Mouse (Mus musculus) liver, embryonic 15.5 days (tissue): ENCODE measurements at regions not wholly inside any gene's neighbourhood (a gene's known extent, or its start where the extent isn't known, plus 50 kb on each side); places are given as distances from the start of the nearest gene placed in this dataset.

ENCODE experiments used
- ATAC-seq: fragments of 200-750 bp; cut with Nextera tagmentation; 2 replicates; pipeline ENCODE4 v1.8.0; 2017; ENCODE audit warnings: moderate number of reproducible peaks, mild to moderate bottlenecking, moderate library complexity; ENCODE audit not compliant: insufficient read depth
- H3K27ac ChIP-seq: fragments of 300-500 bp; sonication (generic); replicated peaks from 2 replicates; pipeline ENCODE4 v1.5.1; 2015; ENCODE audit warnings: mild to moderate bottlenecking, inconsistent platforms
- H3K27me3 ChIP-seq: fragments of 300-500 bp; sonication (generic); 2 replicates; pipeline ENCODE4 v1.6.1; 2015; ENCODE audit warnings: mild to moderate bottlenecking, inconsistent platforms
- H3K36me3 ChIP-seq: fragments of 300-500 bp; sonication (generic); replicated peaks from 2 replicates; pipeline ENCODE4 v1.6.1; 2015; ENCODE audit warnings: moderate library complexity, mild to moderate bottlenecking, inconsistent platforms
- H3K4me1 ChIP-seq: fragments of 300-500 bp; sonication (generic); replicated peaks from 2 replicates; pipeline ENCODE4 v1.6.1; 2015; ENCODE audit warnings: inconsistent platforms
- H3K4me2 ChIP-seq: fragments of 300-500 bp; sonication (generic); 2 replicates; pipeline ENCODE4 v1.6.1; 2015; ENCODE audit warnings: moderate library complexity, mild to moderate bottlenecking, inconsistent platforms
- H3K4me3 ChIP-seq: fragments of 300-500 bp; sonication (generic); replicated peaks from 2 replicates; pipeline ENCODE4 v1.5.1; 2015; ENCODE audit warnings: mild to moderate bottlenecking, inconsistent platforms
- H3K9ac ChIP-seq: fragments of 300-500 bp; sonication (generic); 2 replicates; pipeline ENCODE4 v1.6.1; 2015; ENCODE audit warnings: moderate library complexity, mild to moderate bottlenecking, inconsistent platforms
- H3K9me3 ChIP-seq: fragments of 300-500 bp; sonication (generic); replicated peaks from 2 replicates; pipeline ENCODE4 v1.6.1; 2016; ENCODE audit warnings: inconsistent platforms
- WGBS: fragments of 180-500 bp; shearing (Covaris S2); methylation state at CpG from one replicate; pipeline ENCODE4 v1.1.7; 2015; ENCODE audit warnings: mixed read lengths; ENCODE audit not compliant: insufficient replicate concordance; 5-methylcytosine and 5-hydroxymethylcytosine counted together

DNA sequence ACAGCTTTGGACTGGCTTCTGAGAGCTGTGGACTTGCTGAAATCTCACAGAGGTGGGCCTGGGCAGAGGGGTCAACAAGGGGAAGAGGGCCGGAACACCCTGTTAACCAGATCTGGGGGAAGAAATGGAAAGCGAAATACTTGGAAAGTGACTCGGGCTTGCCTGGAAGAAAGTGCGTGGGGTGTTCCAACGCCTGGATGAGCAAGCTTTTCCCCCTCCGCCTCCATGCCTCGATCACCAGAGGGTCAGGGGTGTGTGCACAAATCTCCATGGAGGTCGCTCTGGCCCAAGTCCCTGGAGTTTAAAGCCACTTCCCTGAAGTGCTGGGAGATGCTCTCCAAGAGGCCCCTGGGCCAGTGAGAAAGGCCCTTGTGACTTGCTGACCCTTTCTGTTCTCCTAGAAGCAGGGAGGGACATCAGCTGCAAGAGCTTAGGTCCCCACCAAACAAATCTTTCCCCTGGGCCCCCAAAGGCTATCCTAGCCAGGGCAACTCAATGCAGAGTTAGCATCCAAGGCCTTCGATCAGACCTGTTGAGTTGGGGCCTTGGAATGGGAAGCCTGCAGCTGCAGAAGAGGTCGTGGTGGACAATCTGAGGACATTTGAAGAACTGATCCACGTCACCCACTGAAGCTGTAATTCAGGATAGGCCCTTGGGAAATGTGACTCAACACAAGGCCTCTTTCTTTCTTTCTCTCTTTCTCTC is 139.2 kb downstream of the Fgf18 start:
- H3K4me2 ChIP-seq, result no peak overlapping the region
- H3K36me3 ChIP-seq, result no peaks in the 10 kb centered on the region
- no peaks in the 10 kb centered on the region for H3K27me3 ChIP-seq
- 64% methylated on average over 11 of the region's 11 CpGs for WGBS
- ATAC-seq, result no peak
- H3K4me1 ChIP-seq, result no peaks in the 10 kb centered on the region
- no peak overlapping the region for H3K4me3 ChIP-seq
- H3K9me3 ChIP-seq, result no peaks in the 10 kb centered on the region
- H3K9ac ChIP-seq, result no peak overlapping the region
- no peak overlapping the region for H3K27ac ChIP-seq

DNA sequence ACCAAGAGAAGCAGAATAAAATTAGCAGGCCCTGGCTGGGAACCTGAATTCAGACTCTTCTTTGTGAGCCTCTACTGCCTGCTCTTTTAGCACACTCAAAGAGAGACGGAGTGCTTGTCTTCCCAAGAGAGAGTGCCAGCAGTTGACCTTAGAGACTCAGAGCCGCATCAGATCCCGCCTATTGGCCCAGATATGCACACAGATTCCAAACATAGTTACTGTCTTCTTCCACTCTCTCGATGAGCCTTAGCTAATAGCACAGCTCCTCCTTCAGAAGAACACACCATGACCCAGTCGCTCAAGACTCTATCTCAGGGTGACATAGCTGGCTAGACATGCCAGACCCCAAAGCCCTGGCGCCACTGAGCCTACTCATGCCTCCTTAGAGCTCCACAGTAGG is 139.8 kb downstream of the Fgf18 start:
- Histone ChIP-seq H3K9me3 (no peaks in the 10 kb centered on the region), H3K36me3 (no peaks in the 10 kb centered on the region), H3K9ac (no peak overlapping the region), H3K4me2 (no peak overlapping the region), H3K4me3 (no peak overlapping the region), H3K4me1 (no peaks in the 10 kb centered on the region), H3K27me3 (no peaks in the 10 kb centered on the region), H3K27ac (no peak overlapping the region)
- no peak for ATAC-seq
- 68% methylated on average over 6 of the region's 6 CpGs for WGBS

DNA sequence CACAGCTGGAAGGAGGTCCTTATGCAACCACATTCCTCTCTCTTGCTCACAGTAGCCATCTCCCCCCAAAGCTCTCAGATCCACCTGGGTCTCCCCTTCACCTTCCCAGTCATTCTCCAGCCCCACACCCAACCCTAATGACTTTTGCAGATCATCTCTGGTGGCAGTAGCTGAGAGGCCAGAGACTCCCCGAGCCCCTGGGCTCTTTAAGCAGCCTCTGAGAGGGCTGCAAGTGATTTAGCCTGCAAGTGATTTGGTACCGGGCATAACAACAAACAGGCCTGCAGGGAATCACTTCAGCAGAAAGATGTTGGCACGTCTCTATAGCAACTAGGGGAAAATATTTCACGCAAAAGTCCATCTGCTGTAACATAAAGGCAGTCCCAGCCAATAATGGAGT is 142.0 kb downstream of the Fgf18 start:
- WGBS, result 50% methylated on average over 4 of the region's 4 CpGs
- H3K36me3 ChIP-seq, result no peaks in the 10 kb centered on the region
- ATAC-seq, result no peak
- H3K9me3 ChIP-seq, result no peaks in the 10 kb centered on the region
- no peaks in the 10 kb centered on the region for H3K4me1 ChIP-seq
- no peak overlapping the region for H3K27ac ChIP-seq
- no peak overlapping the region for H3K4me2 ChIP-seq
- H3K27me3 ChIP-seq, result no peaks in the 10 kb centered on the region
- no peak overlapping the region for H3K9ac ChIP-seq
- H3K4me3 ChIP-seq, result no peak overlapping the region

- Histone ChIP-seq H3K9me3 (no peaks in the 10 kb centered on the region), H3K36me3 (no peaks in the 10 kb centered on the region), H3K9ac (no peak overlapping the region), H3K4me3 (no peak overlapping the region), H3K4me1 (no peaks in the 10 kb centered on the region), H3K4me2 (no peak overlapping the region), H3K27me3 (no peaks in the 10 kb centered on the region), H3K27ac (no peak overlapping the region)
- ATAC-seq, result no peak
- WGBS, result 79% methylated on average over 11 of the region's 11 CpGs
Measured at GRCm38 (mm10) chr11:33004603-33005002, 142.6 kb downstream of the Fgf18 start.

DNA sequence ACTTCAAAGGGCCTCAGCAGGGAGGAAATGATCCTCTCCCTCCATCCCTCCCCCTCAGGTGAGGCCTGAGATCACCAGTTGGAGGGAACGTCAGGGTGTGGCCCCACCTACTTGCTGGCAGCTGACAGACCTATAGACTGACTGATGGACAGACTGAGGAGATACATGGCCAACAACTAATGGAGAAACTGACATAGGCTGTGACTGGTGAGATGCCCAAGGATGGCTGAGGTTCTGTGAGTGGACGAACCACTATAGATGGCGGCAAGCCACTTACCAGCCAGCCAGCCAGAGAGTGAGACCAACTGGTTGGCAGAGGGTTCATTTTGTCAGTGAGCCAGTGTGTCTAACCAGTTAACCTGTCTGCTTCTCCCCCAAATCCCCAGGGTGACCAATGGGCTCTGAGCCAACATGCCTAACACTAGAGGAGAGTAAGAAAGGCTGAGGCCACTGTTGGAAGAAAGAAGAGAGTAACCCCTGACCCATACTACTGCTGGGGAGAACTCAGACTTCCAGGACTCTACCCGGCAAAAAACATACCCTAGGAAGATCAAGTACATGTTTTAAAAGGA is 147.4 kb downstream of the Fgf18 start:
- no peaks in the 10 kb centered on the region for H3K9me3 ChIP-seq
- no peak for ATAC-seq
- H3K27me3 ChIP-seq, result no peaks in the 10 kb centered on the region
- H3K4me2 ChIP-seq, result no peak overlapping the region
- WGBS, result 58% methylated on average over 4 of the region's 4 CpGs
- H3K36me3 ChIP-seq, result no peaks in the 10 kb centered on the region
- H3K9ac ChIP-seq, result no peak overlapping the region
- no peak overlapping the region for H3K27ac ChIP-seq
- no peak overlapping the region for H3K4me3 ChIP-seq
- no peaks in the 10 kb centered on the region for H3K4me1 ChIP-seq

DNA sequence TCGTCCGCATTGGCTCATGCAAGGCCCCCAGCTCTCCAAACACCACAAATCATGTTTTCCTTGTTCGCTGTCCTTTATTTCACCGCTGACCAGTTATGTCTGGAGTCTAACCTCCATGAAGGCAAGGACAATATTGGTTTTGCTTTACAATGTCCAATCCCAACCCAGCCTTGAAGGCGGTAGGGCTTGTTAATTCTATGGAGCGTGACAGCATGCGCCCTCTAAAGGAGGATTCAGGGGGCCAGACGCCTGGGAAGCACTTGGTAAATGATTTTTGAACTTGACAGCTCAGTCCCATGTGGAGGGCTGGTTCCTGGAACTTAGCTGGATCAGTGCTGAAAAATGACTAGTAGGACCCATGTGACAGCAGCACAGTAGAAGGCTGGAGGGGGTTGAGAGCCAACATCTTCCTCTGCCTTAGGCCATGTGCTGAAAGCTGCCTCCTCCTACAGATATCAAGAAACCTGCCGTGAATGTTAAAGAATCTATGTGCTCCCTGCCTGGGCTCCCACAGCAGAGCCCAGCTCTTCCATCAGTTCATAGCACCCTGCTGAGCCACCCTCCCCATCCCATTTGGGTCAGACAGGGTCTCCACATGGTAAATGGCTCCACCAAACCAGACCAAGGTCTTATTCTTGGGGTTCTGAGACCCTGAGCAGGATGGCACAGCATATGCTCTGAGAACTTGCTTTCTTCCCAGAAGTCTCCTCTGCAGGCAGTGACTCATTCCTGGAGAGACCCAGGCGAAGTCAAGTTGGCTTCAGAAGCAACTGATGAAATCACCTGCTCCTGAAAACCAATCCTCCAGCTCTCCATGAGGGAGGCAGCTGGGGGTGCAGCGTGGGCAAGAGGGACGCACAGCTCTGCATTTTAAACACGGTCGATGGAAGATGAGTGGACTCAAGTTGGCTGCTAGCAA is 148.3 kb downstream of the Fgf18 start:
- H3K27ac ChIP-seq, result no peak overlapping the region
- WGBS, result 64% methylated on average over 14 of the region's 14 CpGs
- H3K4me2 ChIP-seq, result no peak overlapping the region
- H3K36me3 ChIP-seq, result no peaks in the 10 kb centered on the region
- H3K9me3 ChIP-seq, result no peaks in the 10 kb centered on the region
- no peak overlapping the region for H3K9ac ChIP-seq
- no peaks in the 10 kb centered on the region for H3K27me3 ChIP-seq
- ATAC-seq, result no peak
- H3K4me1 ChIP-seq, result no peaks in the 10 kb centered on the region
- no peak overlapping the region for H3K4me3 ChIP-seq

DNA sequence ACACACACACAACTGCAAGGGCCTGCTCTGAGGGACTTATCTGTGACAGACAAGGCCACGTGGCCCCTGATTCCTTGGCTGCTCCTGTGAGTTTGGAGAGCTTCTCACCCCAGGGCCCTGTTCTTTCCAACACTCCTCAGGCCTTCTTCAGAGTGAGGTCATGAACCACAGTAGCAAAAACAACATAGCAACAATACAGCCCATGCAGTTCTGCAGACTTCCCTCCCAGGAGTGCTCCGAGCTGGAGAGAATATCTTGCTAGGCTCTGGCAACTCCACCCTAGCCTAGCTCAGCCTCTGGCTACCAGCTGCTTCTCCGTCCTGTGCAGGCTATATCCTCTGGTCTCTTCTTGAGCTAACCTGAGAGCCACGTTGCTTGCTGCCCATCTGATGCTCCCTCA is 152.8 kb downstream of the Fgf18 start:
- no peak for ATAC-seq
- H3K4me3 ChIP-seq, result no peak overlapping the region
- WGBS, result 43% methylated on average over 4 of the region's 4 CpGs
- no peaks in the 10 kb centered on the region for H3K36me3 ChIP-seq
- H3K4me1 ChIP-seq, result no peaks in the 10 kb centered on the region
- no peak overlapping the region for H3K4me2 ChIP-seq
- H3K27me3 ChIP-seq, result no peaks in the 10 kb centered on the region
- no peak overlapping the region for H3K27ac ChIP-seq
- H3K9ac ChIP-seq, result no peak overlapping the region
- H3K9me3 ChIP-seq, result no peaks in the 10 kb centered on the region

DNA sequence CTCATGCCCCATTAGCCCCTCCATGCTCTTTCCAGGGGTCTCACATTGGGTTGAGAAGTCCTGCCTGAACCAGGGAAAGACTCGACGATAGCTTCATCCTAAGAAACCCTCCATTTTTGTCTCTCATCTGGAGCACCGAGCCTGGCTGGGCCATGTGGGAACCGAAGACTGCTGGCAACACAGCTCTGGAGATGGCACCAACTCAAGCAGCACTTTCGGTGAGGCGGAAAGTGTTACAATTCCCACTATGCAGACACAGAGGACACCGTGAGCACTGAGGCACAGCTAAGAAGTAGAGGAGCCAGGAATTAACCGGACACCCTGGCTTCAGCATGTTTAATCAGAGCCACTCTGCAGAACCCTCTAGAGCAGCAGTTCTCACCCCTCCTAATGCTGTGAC is 153.8 kb downstream of the Fgf18 start:
- Histone ChIP-seq H3K27me3 (no peaks in the 10 kb centered on the region), H3K27ac (no peak overlapping the region), H3K4me3 (no peak overlapping the region), H3K9me3 (no peaks in the 10 kb centered on the region), H3K4me2 (no peak overlapping the region), H3K4me1 (no peaks in the 10 kb centered on the region), H3K36me3 (no peaks in the 10 kb centered on the region), H3K9ac (no peak overlapping the region)
- ATAC-seq, result no peak
- WGBS, result 67% methylated on average over 8 of the region's 8 CpGs

GRCm38 (mm10) chr11:32991036-32991616 is 156.1 kb downstream of the Fgf18 start:
- Histone ChIP-seq H3K36me3 (no peaks in the 10 kb centered on the region), H3K4me3 (no peak overlapping the region), H3K9ac (no peak overlapping the region), H3K4me2 (no peak overlapping the region), H3K4me1 (no peaks in the 10 kb centered on the region), H3K9me3 (no peaks in the 10 kb centered on the region), H3K27me3 (no peaks in the 10 kb centered on the region), H3K27ac (no peak overlapping the region)
- ATAC-seq, result no peak
- WGBS, result 62% methylated on average over 5 of the region's 5 CpGs

GRCm38 (mm10) chr11:32990201-32990600 is 157.0 kb downstream of the Fgf18 start:
- Histone ChIP-seq H3K4me2 (no peak overlapping the region), H3K9ac (no peak overlapping the region), H3K4me3 (no peak overlapping the region), H3K9me3 (no peaks in the 10 kb centered on the region), H3K4me1 (no peaks in the 10 kb centered on the region), H3K27ac (no peak overlapping the region), H3K27me3 (no peaks in the 10 kb centered on the region), H3K36me3 (no peaks in the 10 kb centered on the region)
- WGBS, result 66% methylated on average over 12 of the region's 12 CpGs
- no peak for ATAC-seq

- WGBS, result 66% methylated on average over 7 of the region's 7 CpGs
- Histone ChIP-seq H3K27ac (no peak overlapping the region), H3K9ac (no peak overlapping the region), H3K36me3 (no peaks in the 10 kb centered on the region), H3K27me3 (no peaks in the 10 kb centered on the region), H3K9me3 (no peaks in the 10 kb centered on the region), H3K4me3 (no peak overlapping the region), H3K4me1 (no peaks in the 10 kb centered on the region), H3K4me2 (no peak overlapping the region)
- ATAC-seq, result no peak
Measured at GRCm38 (mm10) chr11:32978899-32979298, 154.5 kb upstream of the Smim23 start.
